Mouse (Mus musculus): ENCODE data around the gene Ccndbp1.
"Not testable (repeated sequence)": the region's sequence is repeated elsewhere in the genome, so short reads cannot be mapped to it uniquely, and the experiment has no call there.

Ccndbp1 gene

DNA sequence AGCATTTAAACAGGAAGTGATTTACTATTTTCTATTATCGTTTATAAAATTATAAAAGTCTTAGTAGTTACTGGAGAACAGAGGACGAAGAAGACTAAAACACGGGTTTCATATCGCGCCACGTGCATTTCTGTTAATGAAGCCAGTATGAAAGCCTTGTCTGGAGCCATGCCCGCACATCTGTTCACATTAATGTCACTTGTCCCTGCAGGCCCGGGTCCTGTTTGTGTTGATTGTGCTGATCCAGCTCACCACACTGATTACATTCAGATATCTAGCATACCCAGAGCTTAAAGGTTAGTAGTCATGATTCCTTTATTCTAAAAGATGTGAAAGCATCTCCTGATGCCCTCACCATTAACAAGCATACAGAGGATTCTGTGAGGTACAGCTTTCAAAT, 9.3 kb upstream of the Ccndbp1 start:
- no peak for DNase-seq (ENCODE audit: low read depth, low spot score)

- DNase-seq (ENCODE audit: low read depth, low spot score) = peak; percentile 45
Measured at GRCm38 (mm10) chr2:121003586-121003985, 4.6 kb upstream of the Ccndbp1 start.

DNA sequence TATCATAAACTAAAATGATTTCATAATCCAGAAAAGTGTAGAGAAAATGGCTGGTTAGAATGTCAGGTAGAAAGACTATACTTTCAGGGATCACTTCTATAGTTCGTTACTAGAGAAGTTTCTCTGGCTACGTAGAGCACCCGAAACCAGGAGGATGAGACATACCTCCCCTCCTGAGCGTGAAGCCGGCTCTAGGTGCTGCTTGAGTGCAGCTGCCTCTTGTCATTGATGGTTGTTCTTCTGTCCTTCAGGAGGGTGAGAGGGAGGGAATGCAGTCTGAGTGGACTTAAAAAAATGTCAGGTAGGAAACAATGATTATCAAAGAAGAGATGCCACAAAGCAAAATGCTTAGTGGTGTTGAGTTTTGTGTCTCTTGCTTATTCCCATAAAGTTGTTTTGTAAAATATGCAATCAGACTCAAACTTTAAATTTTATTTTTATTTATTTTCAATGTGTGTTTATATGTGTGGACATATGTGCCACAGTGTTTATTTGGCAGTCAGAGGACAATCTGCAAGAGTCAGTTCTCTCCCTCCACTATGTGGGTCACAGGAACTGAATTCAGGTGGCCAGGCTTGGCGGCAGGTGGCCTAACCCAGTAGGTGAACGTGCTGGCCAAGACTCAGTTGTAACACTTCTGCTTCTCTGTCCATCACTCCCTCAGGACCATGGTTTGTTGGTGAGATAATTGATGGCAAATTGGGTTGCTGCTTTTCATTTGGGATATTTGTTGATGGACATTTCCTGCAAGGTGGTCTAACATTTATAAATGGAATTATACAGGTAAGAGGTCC, 4.0 kb upstream of the Ccndbp1 start:
- no peak for DNase-seq (ENCODE audit: low read depth, low spot score)

DNA sequence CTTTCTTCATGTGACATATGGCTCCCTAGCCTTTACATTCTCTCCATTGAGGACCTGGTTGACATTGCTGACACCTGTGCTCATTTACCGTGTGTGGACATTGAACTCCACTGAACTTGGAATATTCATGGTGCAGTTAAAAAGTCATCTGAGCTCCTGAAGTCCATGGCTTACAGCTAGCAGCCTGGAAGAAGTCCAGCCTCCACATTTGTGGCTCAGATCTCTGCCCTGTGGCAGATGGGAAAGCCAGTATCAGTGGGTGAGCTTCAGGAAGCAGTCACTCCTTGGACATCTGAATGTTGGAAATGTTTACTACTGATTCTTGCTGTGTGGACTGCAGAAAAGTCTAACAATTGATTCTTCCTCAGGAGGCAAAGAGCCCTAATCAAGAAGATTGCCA, 1.2 kb upstream of the Ccndbp1 start:
- DNase-seq (ENCODE audit: low read depth, low spot score) = no peak

- no peak for DNase-seq (ENCODE audit: low read depth, low spot score)
Measured at GRCm38 (mm10) chr2:121008664-121009007, 433 bp downstream of the Ccndbp1 start.

- DNase-seq (ENCODE audit: low read depth, low spot score) = no peak
Measured at GRCm38 (mm10) chr2:121009071-121009677, 971 bp downstream of the Ccndbp1 start.

DNA sequence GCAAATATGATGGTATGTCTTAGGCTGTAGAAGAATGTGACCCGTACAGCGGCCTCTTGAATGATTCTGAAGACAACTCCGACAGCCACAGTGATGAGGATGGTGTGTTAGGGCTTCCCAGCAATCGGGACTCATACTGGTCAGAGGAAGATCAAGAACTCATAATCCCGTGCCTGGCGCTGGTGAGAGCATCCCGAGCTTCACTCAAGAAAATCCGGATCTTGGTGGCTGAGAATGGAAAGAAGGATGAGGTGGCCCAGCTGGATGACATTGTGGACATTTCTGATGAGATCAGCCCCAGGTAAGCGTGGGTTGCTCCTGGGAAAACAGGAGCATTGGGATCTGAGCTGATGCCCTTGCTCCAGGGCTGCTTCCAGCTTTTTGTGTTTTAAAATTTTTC, 4.5 kb downstream of the Ccndbp1 start:
- DNase-seq (ENCODE audit: low read depth, low spot score) = no peak

DNA sequence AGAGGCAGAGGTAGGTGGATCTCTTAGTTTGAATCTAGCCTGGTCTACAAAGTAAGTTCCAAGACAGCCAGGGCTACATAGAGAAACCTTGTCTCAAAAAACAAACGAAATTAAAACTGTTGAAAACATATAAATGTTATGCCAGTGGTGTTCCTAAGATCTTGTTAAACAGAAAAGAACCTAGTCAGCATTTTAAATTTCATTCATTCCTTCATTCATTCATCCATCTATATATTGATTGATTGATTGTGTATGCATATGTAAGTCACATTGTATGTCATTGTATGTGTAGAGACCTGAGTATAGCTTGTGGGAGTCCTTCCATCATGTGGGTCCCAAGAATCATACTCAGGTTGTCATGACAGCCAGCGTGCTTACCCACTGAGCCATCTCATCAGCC, 7.3 kb downstream of the Ccndbp1 start:
- DNase-seq (ENCODE audit: low read depth, low spot score) = no peak

GRCm38 (mm10) chr2:121016226-121016625, 8.0 kb downstream of the Ccndbp1 start:
- no peak for DNase-seq (ENCODE audit: low read depth, low spot score)

DNA sequence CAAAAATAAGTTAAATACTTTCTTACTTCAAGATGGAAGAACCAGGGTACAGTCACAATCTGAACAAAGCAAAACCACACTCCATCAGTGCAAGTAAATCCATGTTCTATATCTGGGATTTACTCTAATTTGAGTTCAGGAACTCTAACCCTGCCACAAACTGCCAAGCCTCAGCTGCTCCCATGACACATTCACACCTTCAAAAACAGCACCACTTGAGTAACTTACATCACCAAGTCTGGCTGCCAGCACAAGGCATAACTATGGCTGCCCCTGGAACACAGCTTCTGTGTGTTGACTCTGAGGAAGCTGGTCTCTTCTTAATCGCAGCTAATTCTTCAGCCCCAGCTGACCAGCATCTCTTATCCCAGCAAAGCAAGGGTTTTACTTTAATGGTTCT, 8.9 kb downstream of the Ccndbp1 start:
- no peak for DNase-seq (ENCODE audit: low read depth, low spot score)

DNA sequence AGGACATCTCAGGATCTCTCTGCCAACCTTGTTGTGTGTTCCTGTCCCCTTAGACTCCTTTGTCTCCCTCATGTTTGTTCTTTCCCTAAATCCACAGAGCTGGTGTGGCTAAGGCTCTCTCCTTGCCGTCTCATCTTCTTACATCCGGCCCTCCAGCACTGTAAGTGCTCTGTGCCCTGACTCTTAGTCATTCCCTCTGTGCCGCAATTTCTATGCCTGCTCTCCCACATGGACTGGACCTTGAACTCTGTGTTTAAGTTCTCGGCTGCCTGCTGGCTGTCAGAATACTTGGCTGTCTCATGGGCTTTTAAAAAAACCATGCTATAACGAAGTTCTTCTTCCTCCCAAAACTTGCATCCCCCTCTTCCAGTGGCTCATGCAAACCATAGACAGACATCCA, 14.7 kb downstream of the Ccndbp1 start:
- DNase-seq (ENCODE audit: low read depth, low spot score) = no peak

DNA sequence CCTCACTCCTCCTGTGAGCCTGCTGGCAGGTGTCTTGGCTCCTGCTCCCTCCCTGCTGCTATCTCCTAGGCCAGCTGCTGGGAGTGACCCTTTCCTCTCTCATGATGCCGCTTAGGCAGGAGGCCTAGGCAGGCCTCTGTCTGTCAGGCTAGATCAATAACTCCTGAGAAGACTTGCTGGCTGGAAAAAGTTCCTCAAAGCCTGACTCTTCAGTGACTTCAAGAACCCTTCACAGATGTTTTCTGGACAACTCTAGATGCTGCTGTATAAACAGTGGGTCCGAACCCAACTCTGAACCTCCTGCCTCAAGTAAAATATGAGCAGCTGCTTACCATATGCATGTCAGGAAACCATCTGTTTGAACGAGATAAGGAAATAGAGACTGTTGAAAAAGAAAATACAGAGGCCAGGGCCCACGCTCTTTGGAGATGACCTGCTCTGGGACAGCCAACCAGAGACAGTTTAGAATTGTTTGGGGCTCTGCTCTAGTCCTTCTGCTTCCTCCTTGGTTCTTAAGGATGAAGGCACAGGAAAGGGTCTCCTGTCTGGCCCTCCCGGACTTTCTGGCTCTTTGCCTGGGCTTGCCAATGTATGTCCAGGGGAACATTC, 28.6 kb downstream of the Ccndbp1 start, which contains the start of gene Epb42:
Gene Epb42, minus strand, starts transcription at position 340 of the 609 bp plus-strand sequence.
- no peak for DNase-seq (ENCODE audit: low read depth, low spot score)

- DNase-seq (ENCODE audit: low read depth, low spot score) = not testable (repeated sequence)
Measured at GRCm38 (mm10) chr2:121038851-121039250, 30.6 kb downstream of the Ccndbp1 start.

GRCm38 (mm10) chr2:121039382-121039781, 31.2 kb downstream of the Ccndbp1 start:
- DNase-seq (ENCODE audit: low read depth, low spot score) = no peak

GRCm38 (mm10) chr2:121041098-121041497, 32.9 kb downstream of the Ccndbp1 start:
- DNase-seq (ENCODE audit: low read depth, low spot score) = peak; percentile 69

GRCm38 (mm10) chr2:121045653-121046052, 37.5 kb downstream of the Ccndbp1 start:
- no peak for DNase-seq (ENCODE audit: low read depth, low spot score)

- DNase-seq (ENCODE audit: low read depth, low spot score) = no peak
Measured at GRCm38 (mm10) chr2:121052176-121052575, 44.0 kb downstream of the Ccndbp1 start.

GRCm38 (mm10) chr2:121054060-121054459, 45.9 kb downstream of the Ccndbp1 start:
- no peak for DNase-seq (ENCODE audit: low read depth, low spot score)

DNA sequence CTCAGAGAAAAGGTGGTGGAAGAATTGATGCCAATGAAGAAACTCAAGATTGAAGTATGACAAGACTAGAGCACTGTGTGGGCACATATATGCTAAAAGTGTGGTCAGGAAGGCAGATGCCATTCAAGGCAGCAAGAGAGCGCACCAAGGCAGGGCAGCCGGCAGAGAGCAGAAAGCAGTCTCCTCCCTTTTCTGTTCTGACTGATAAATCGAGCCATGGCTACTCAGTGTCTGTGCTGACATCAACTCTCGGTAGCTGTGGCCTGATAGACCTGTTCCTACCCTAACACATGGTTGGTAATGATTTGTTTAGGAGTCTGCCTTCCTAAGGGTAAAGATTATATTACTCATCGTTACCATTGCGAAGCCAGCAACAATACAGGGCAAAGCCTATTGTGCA, 47.7 kb downstream of the Ccndbp1 start:
- no peak for DNase-seq (ENCODE audit: low read depth, low spot score)

- DNase-seq (ENCODE audit: low read depth, low spot score) = no peak
Measured at GRCm38 (mm10) chr2:121057997-121058396, 49.8 kb downstream of the Ccndbp1 start.

- DNase-seq (ENCODE audit: low read depth, low spot score) = no peak
Measured at GRCm38 (mm10) chr2:121061315-121061714, 53.1 kb downstream of the Ccndbp1 start.
